ENCODE assay signal across 8 mouse cellular contexts in the genomic region with DNA sequence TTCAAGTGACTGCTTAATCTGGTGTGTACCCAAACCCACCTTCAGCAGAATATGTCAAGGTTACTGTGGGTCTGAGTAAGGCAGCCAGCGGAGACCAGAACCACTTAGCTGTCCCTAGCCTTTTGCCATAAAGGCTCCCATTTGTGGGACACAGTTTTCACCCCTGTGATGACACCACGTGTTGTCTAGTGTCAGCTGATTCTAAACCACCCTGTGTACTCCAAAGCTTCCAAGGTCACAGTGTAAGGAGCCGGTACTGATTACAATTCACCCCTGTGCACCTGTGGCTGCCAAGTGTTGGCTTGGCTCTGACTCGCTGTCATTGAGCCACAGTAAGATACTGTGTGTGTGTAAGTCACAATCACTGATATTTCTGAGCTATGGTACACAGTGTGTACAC. TPM values are rescaled to one million over a fixed set of nuclear protein-coding genes. Genes with fewer than 3 reads are reported as not detected.
DNase-seq lines count a peak whose midpoint lies in the region; ATAC-seq lines count a peak whose summit lies in the region.

No protein-coding gene starts in this region.

- no peaks in the 10 kb centered on the region for H3K27me3 ChIP-seq in lung, embryonic 15.5 days
- no peaks in the 10 kb centered on the region for H3K27me3 ChIP-seq in forebrain, embryonic 12.5 days
- no peaks in the 10 kb centered on the region for H3K27me3 ChIP-seq in hindbrain, embryonic 14.5 days (ENCODE audit: control insufficient read depth, insufficient read depth, low read length)
- no peaks in the 10 kb centered on the region for H3K27me3 ChIP-seq in liver, embryonic 11.5 days (replicated peaks; ENCODE audit: control insufficient read depth, insufficient read depth, low read length)

- no peak for DNase-seq in lung, adult 18-20 months
- DNase-seq in c-Kit-negative CD71-positive TER-119-positive erythroid progenitor cells, embryonic 14.5 days (ENCODE audit: low read depth, low spot score) = peak; percentile 16
- no peak for DNase-seq in hindbrain, embryonic 14.5 days (ENCODE audit: low spot score)
- DNase-seq in liver, embryonic 11.5 days (ENCODE audit: low spot score) = no peak
- peak; percentile 33 for DNase-seq in retina, postnatal 1 day
- DNase-seq in spleen, adult 18-20 months = no peak

- WGBS in lung, embryonic 15.5 days = 42% methylated on average over 4 of the region's 4 CpGs
- WGBS in forebrain, embryonic 12.5 days = 63% methylated on average over 4 of the region's 4 CpGs
- WGBS in hindbrain, embryonic 14.5 days = 45% methylated on average over 4 of the region's 4 CpGs
- WGBS in liver, embryonic 11.5 days = 60% methylated on average over 4 of the region's 4 CpGs

- H3K9me3 ChIP-seq in lung, embryonic 15.5 days = no peaks in the 10 kb centered on the region
- H3K9me3 ChIP-seq in forebrain, embryonic 12.5 days = no peaks in the 10 kb centered on the region
- H3K9me3 ChIP-seq in hindbrain, embryonic 14.5 days (ENCODE audit: control insufficient read depth, low read length) = no peaks in the 10 kb centered on the region
- no peaks in the 10 kb centered on the region for H3K9me3 ChIP-seq in liver, embryonic 11.5 days (ENCODE audit: control insufficient read depth, low read length)

- no peak for ATAC-seq in lung, embryonic 15.5 days (ENCODE audit: borderline replicate concordance, extremely low read depth, low FRiP score, low TSS enrichment)
- ATAC-seq in forebrain, embryonic 12.5 days (ENCODE audit: low FRiP score) = peak; percentile 39
- peak; percentile 9; the same call in 1 of the 2 replicates for ATAC-seq in hindbrain, embryonic 14.5 days (ENCODE audit: low FRiP score)
- peak; percentile 17; the same call in 1 of the 2 replicates for ATAC-seq in liver, embryonic 11.5 days (replicated peaks; ENCODE audit: low FRiP score)

- H3K4me3 ChIP-seq in lung, embryonic 15.5 days = peak overlapping the region; percentile 92
- peak overlapping the region; percentile 80 for H3K4me3 ChIP-seq in forebrain, embryonic 12.5 days (replicated peaks)
- H3K4me3 ChIP-seq in hindbrain, embryonic 14.5 days (replicated peaks; ENCODE audit: low read length) = peak overlapping the region; percentile 99
- H3K4me3 ChIP-seq in liver, embryonic 11.5 days (ENCODE audit: low read depth, low read length) = peak overlapping the region; percentile 95

- peak overlapping the region; percentile 59 for H3K4me2 ChIP-seq in lung, embryonic 15.5 days
- H3K4me2 ChIP-seq in forebrain, embryonic 12.5 days = peak overlapping the region; percentile 68
- H3K4me2 ChIP-seq in hindbrain, embryonic 14.5 days (replicated peaks) = peak overlapping the region; percentile 56
- peak overlapping the region; percentile 81 for H3K4me2 ChIP-seq in liver, embryonic 11.5 days

- H3K36me3 ChIP-seq in lung, embryonic 15.5 days = peaks cover 25% of the 10 kb centered on the region
- peaks cover 20% of the 10 kb centered on the region for H3K36me3 ChIP-seq in forebrain, embryonic 12.5 days (replicated peaks)
- H3K36me3 ChIP-seq in hindbrain, embryonic 14.5 days (replicated peaks; ENCODE audit: control insufficient read depth, insufficient read depth) = peaks cover 32% of the 10 kb centered on the region
- no peaks in the 10 kb centered on the region for H3K36me3 ChIP-seq in liver, embryonic 11.5 days (ENCODE audit: control insufficient read depth, insufficient read depth, low read length)

- H3K9ac ChIP-seq in lung, embryonic 15.5 days = peak overlapping the region; percentile 84
- peak overlapping the region; percentile 90 for H3K9ac ChIP-seq in forebrain, embryonic 12.5 days
- peak overlapping the region; percentile 98 for H3K9ac ChIP-seq in hindbrain, embryonic 14.5 days
- peak overlapping the region; percentile 86 for H3K9ac ChIP-seq in liver, embryonic 11.5 days (ENCODE audit: low read depth, low read length)

- peak overlapping the region; percentile 74; the same call in 1 of the 2 replicates for H3K27ac ChIP-seq in lung, embryonic 15.5 days
- no peak overlapping the region for H3K27ac ChIP-seq in forebrain, embryonic 12.5 days
- H3K27ac ChIP-seq in hindbrain, embryonic 14.5 days = no peak overlapping the region
- no peak overlapping the region for H3K27ac ChIP-seq in liver, embryonic 11.5 days (ENCODE audit: low read depth, low read length)

- H3K4me1 ChIP-seq in lung, embryonic 15.5 days = peaks cover 8% of the 10 kb centered on the region
- H3K4me1 ChIP-seq in forebrain, embryonic 12.5 days = peaks cover 5% of the 10 kb centered on the region
- peaks cover 8% of the 10 kb centered on the region for H3K4me1 ChIP-seq in hindbrain, embryonic 14.5 days (replicated peaks; ENCODE audit: control insufficient read depth, insufficient read depth, low read length)
- H3K4me1 ChIP-seq in liver, embryonic 11.5 days (replicated peaks; ENCODE audit: control insufficient read depth, insufficient read depth, low read length) = peaks cover 5% of the 10 kb centered on the region

RNA-seq across cellular contexts. Expression of gene Tmem106b, which starts 0.9 kb away (rescaled TPM):
- 29.2 and 35.4 TPM in 2 replicates for polyA plus RNA-seq in lung, embryonic 15.5 days (2015; fragmentation: Nextera tagmentation; extraction: Ambion mirVana)
- polyA plus RNA-seq in forebrain, embryonic 12.5 days (2016; fragmentation: Nextera tagmentation; extraction: Ambion mirVana) = 29.0 and 31.6 TPM in 2 replicates
- 54.4 and 58.1 TPM in 2 replicates for polyA plus RNA-seq in hindbrain, embryonic 14.5 days (2014; fragmentation: Nextera tagmentation; extraction: Ambion mirVana)
- 16.1 and 20.0 TPM in 2 replicates for polyA plus RNA-seq in liver, embryonic 11.5 days (2014; fragmentation: Nextera tagmentation; extraction: Ambion mirVana)

Comparison
In these comparisons a context has a peak if more than half of its experiments do, and no peak if none do; other contexts are left out.
1. DNase-seq: peak in c-Kit-negative CD71-positive TER-119-positive erythroid progenitor cells, embryonic 14.5 days (single experiment) and retina, postnatal 1 day (single experiment); none in lung, adult 18-20 months (0 of 2), hindbrain, embryonic 14.5 days (single experiment), liver, embryonic 11.5 days (single experiment) and spleen, adult 18-20 months (0 of 2).
2. Peak in every context shown above with its lines, with median percentiles within 50 percentile points of each other: H3K4me2 ChIP-seq, H3K4me3 ChIP-seq and H3K9ac ChIP-seq.